Mouse (Mus musculus): ENCODE data around the gene Cinp.

Cinp gene

GRCm38 (mm10) chr12:110889036-110890020 lies at the start of gene Cinp, which contains the start of gene Tecpr2:
Gene Cinp, minus strand, starts transcription at chr12:110889145.
Gene Tecpr2, plus strand, starts transcription at chr12:110889264.
- under 1% methylated on average over 74 of the region's 74 CpGs for WGBS

- 43% methylated on average over 5 of the region's 5 CpGs for WGBS
These were observed 48.6 kb upstream of the Cinp start for GRCm38 (mm10) chr12:110937496-110937895.

GRCm38 (mm10) chr12:110935983-110936620 lies 47.2 kb upstream of the Cinp start:
- 35% methylated on average over 9 of the region's 9 CpGs for WGBS

GRCm38 (mm10) chr12:110932820-110933219 lies 43.9 kb upstream of the Cinp start:
- 49% methylated on average over 5 of the region's 5 CpGs for WGBS

GRCm38 (mm10) chr12:110921572-110921971 lies 32.6 kb upstream of the Cinp start:
- WGBS: 86% methylated on average over 5 of the region's 5 CpGs

GRCm38 (mm10) chr12:110920254-110920653 lies 31.3 kb upstream of the Cinp start:
- WGBS: 73% methylated on average over 4 of the region's 4 CpGs

- 63% methylated on average over 9 of the region's 9 CpGs for WGBS
These were observed 26.8 kb upstream of the Cinp start for GRCm38 (mm10) chr12:110915761-110916160.

- 47% methylated on average over 2 of the region's 2 CpGs for WGBS
These were observed 21.0 kb upstream of the Cinp start for GRCm38 (mm10) chr12:110909962-110910361.

- WGBS: 48% methylated on average over 3 of the region's 3 CpGs
These were observed 18.9 kb upstream of the Cinp start for GRCm38 (mm10) chr12:110907845-110908244.

- 95% methylated on average over 2 of the region's 2 CpGs for WGBS
These were observed 14.6 kb upstream of the Cinp start for GRCm38 (mm10) chr12:110903536-110903935.

GRCm38 (mm10) chr12:110902106-110902505 lies 13.2 kb upstream of the Cinp start:
- 41% methylated on average over 4 of the region's 4 CpGs for WGBS

GRCm38 (mm10) chr12:110891887-110892286 lies 2.9 kb upstream of the Cinp start:
- 98% methylated on average over 1 of the region's 1 CpGs for WGBS

GRCm38 (mm10) chr12:110888606-110889005 lies 339 bp downstream of the Cinp start:
- WGBS: under 1% methylated on average over 25 of the region's 25 CpGs

- whole genome bisulfite sequencing: 26% methylated on average over 12 of the region's 12 CpGs
These were observed 839 bp downstream of the Cinp start for GRCm38 (mm10) chr12:110888106-110888505.

- WGBS: 94% methylated on average over 2 of the region's 2 CpGs
These were observed 3.7 kb downstream of the Cinp start for GRCm38 (mm10) chr12:110885251-110885650.

GRCm38 (mm10) chr12:110882291-110882690 lies 6.7 kb downstream of the Cinp start:
- 77% methylated on average over 7 of the region's 7 CpGs for WGBS

- WGBS: 67% methylated on average over 2 of the region's 2 CpGs
These were observed 13.6 kb downstream of the Cinp start for GRCm38 (mm10) chr12:110875351-110875750.

- 96% methylated on average over 5 of the region's 5 CpGs for WGBS
These were observed 17.7 kb downstream of the Cinp start for GRCm38 (mm10) chr12:110871247-110871646.

- 92% methylated on average over 4 of the region's 4 CpGs for WGBS
These were observed 18.8 kb downstream of the Cinp start for GRCm38 (mm10) chr12:110870107-110870506.

GRCm38 (mm10) chr12:110865989-110866388 lies 23.0 kb downstream of the Cinp start:
- WGBS: 46% methylated on average over 10 of the region's 10 CpGs

- WGBS: 31% methylated on average over 6 of the region's 6 CpGs
These were observed 23.4 kb downstream of the Cinp start for GRCm38 (mm10) chr12:110865571-110865970.

- WGBS: 59% methylated on average over 6 of the region's 6 CpGs
These were observed 24.9 kb downstream of the Cinp start for GRCm38 (mm10) chr12:110864008-110864407.

GRCm38 (mm10) chr12:110861256-110861655 lies 27.7 kb downstream of the Cinp start:
- WGBS: 54% methylated on average over 7 of the region's 7 CpGs
